In genomic region chr9:7551943-7552342, GRCm38 (mm10) we compare ENCODE assay signal across 27 mouse cellular contexts. TPM values are rescaled to one million over a fixed set of nuclear protein-coding genes. Genes with fewer than 3 reads are reported as not detected.
"Had no signal": no experiment of that assay in that cellular context is flagged by ENCODE, and none has a peak within 500 bp of the region (broad histone marks: within the 10 kb centered on the region; RNA-seq: fewer than 3 reads in every experiment).

No protein-coding gene starts in this region.

- H3K27ac ChIP-seq: midbrain, embryonic 10.5 days; midbrain, embryonic 12.5 days; neural tube, embryonic 13.5 days; neural tube, embryonic 15.5 days had no signal

- H3K4me1 ChIP-seq: midbrain, embryonic 10.5 days; midbrain, embryonic 12.5 days; neural tube, embryonic 13.5 days; neural tube, embryonic 15.5 days had no signal

- H3K4me3 ChIP-seq: midbrain, embryonic 10.5 days; midbrain, embryonic 12.5 days; myocyte; neural tube, embryonic 13.5 days; neural tube, embryonic 15.5 days had no signal

- DNase-seq: lung, adult 18-20 months; lung, embryonic 14.5 days; lung, postnatal 10 days; lung, postnatal 4 days; midbrain, embryonic 14.5 days; retina, postnatal 1 day; right cerebral cortex, adult 18-20 months; right cerebral cortex, postnatal 25 days; right cerebral cortex, postnatal 4 days; spleen, adult 18-20 months; thymus, adult 2 months; thymus, postnatal 25 days; thymus, postnatal 4 days had no signal

- H3K9me3 ChIP-seq: midbrain, embryonic 10.5 days; midbrain, embryonic 12.5 days; neural tube, embryonic 13.5 days; neural tube, embryonic 15.5 days had no signal

- H3K27me3 ChIP-seq: midbrain, embryonic 12.5 days; neural tube, embryonic 13.5 days; neural tube, embryonic 15.5 days had no signal

- H3K36me3 ChIP-seq: midbrain, embryonic 10.5 days; midbrain, embryonic 12.5 days; neural tube, embryonic 13.5 days; neural tube, embryonic 15.5 days had no signal

- H3K4me2 ChIP-seq: lung, embryonic 14.5 days; midbrain, embryonic 12.5 days; neural tube, embryonic 13.5 days; neural tube, embryonic 15.5 days had no signal

- ATAC-seq: midbrain, embryonic 16.5 days had no signal

- H3K9ac ChIP-seq: lung, embryonic 14.5 days; midbrain, embryonic 12.5 days; neural tube, embryonic 13.5 days; neural tube, embryonic 15.5 days had no signal

RNA-seq across cellular contexts. Expression of gene Mmp8, which starts 6.3 kb away (rescaled TPM):
- polyA plus RNA-seq: midbrain, embryonic 10.5 days; midbrain, embryonic 12.5 days; midbrain, embryonic 14.5 days; myocyte; neural tube, embryonic 11.5 days; small intestine, adult 2 months; urinary bladder, adult 2 months had no signal

RNA-seq across cellular contexts. Expression of gene Mmp27, which starts 19.3 kb away (rescaled TPM):
- polyA plus RNA-seq: lung, embryonic 14.5 days; lung, embryonic 16.5 days; midbrain, embryonic 10.5 days; midbrain, embryonic 12.5 days; midbrain, embryonic 14.5 days; midbrain, embryonic 16.5 days; myocyte; neural tube, embryonic 11.5 days; neural tube, embryonic 13.5 days; neural tube, embryonic 15.5 days; small intestine, adult 2 months; stomach, embryonic 14.5 days had no signal

RNA-seq across cellular contexts. Expression of gene Mmp10, which starts 49.8 kb away (rescaled TPM):
- total RNA-seq: megakaryocyte-erythroid progenitor cell, adult 5-6 weeks had no signal
- polyA plus RNA-seq: liver, embryonic 16.5 days; lung, embryonic 14.5 days; lung, embryonic 16.5 days; midbrain, embryonic 10.5 days; midbrain, embryonic 12.5 days; midbrain, embryonic 14.5 days; midbrain, embryonic 16.5 days; neural tube, embryonic 11.5 days; neural tube, embryonic 13.5 days; neural tube, embryonic 15.5 days; stomach, embryonic 14.5 days; stomach, embryonic 16.5 days; thymus, adult 2 months had no signal
